Mouse (Mus musculus) heart, postnatal 0 days (tissue): ENCODE measurements around the gene Olfr933.

Experiments used
- CTCF ChIP-seq: IDR thresholded peaks from 2 replicates; pipeline ENCODE4 v1.5.1; 2016; ENCODE audit warnings: antibody characterized with exemption, control low read depth, low read depth
- EP300 ChIP-seq: IDR thresholded peaks from 2 replicates; pipeline ENCODE4 v1.6.1; 2016; ENCODE audit warnings: antibody characterized with exemption, low read depth

- TF ChIP-seq EP300 (no peak), CTCF (peak; percentile 17; the same call in 1 of the 2 replicates)
Observed at GRCm38 (mm10) chr9:38954124-38954416, 18.0 kb upstream of the Olfr933 start.
